Mouse (Mus musculus) bone marrow macrophage, adult 2 months (primary cell): ENCODE measurements around the gene C130050O18Rik. TPM values are rescaled to one million over a fixed set of nuclear protein-coding genes. Genes with fewer than 3 reads are reported as not detected.
"Not testable (repeated sequence)": the region's sequence is repeated elsewhere in the genome, so short reads cannot be mapped to it uniquely, and the experiment has no call there.

Experiments
- H3K27ac ChIP-seq: 2 replicates; pipeline ENCODE4 v1.5.1; 2012; ENCODE audit warnings: low read depth, low read length; ENCODE audit not compliant: insufficient read depth
- H3K4me1 ChIP-seq: 2 replicates; pipeline ENCODE4 v1.6.1; 2012; ENCODE audit warnings: low read length; ENCODE audit not compliant: control insufficient read depth, insufficient read depth
- H3K4me3 ChIP-seq: 2 replicates; pipeline ENCODE4 v1.5.1; 2012; ENCODE audit warnings: mild to moderate bottlenecking, low read length, moderate library complexity; ENCODE audit not compliant: insufficient read depth
- CTCF ChIP-seq: IDR thresholded peaks from 2 replicates; pipeline ENCODE4 v1.5.1; 2012; ENCODE audit warnings: low read depth, mild to moderate bottlenecking, low read length, moderate library complexity
- POLR2A ChIP-seq: IDR thresholded peaks from 2 replicates; pipeline ENCODE4 v1.6.1; 2012; ENCODE audit warnings: mild to moderate bottlenecking, low read depth, low read length, borderline replicate concordance
- polyA plus RNA-seq: library from polyadenylated mRNA; stranded (reverse); fragments of >200 nt; gene quantifications from 2 replicates; pipeline ENCODE4 v1.2.4, GENCODE M21; 2012; ENCODE audit not compliant: missing spikeins, insufficient read depth, insufficient read length

C130050O18Rik gene
- polyA plus RNA-seq, 1 experiment = 13.2 TPM

- H3K27ac ChIP-seq = peak overlapping the region; percentile 65
- H3K4me3 ChIP-seq = no peak overlapping the region
- H3K4me1 ChIP-seq = peaks cover 53% of the 10 kb centered on the region
- no peak for TF ChIP-seq POLR2A
Measured at GRCm38 (mm10) chr5:139387329-139388194, 17.5 kb upstream of the C130050O18Rik start.

GRCm38 (mm10) chr5:139388195-139388570 lies 16.9 kb upstream of the C130050O18Rik start:
- Histone ChIP-seq H3K4me1 (peaks cover 49% of the 10 kb centered on the region), H3K4me3 (no peak overlapping the region), H3K27ac (peak overlapping the region; percentile 65)
- TF ChIP-seq CTCF (no peak), POLR2A (no peak)

DNA sequence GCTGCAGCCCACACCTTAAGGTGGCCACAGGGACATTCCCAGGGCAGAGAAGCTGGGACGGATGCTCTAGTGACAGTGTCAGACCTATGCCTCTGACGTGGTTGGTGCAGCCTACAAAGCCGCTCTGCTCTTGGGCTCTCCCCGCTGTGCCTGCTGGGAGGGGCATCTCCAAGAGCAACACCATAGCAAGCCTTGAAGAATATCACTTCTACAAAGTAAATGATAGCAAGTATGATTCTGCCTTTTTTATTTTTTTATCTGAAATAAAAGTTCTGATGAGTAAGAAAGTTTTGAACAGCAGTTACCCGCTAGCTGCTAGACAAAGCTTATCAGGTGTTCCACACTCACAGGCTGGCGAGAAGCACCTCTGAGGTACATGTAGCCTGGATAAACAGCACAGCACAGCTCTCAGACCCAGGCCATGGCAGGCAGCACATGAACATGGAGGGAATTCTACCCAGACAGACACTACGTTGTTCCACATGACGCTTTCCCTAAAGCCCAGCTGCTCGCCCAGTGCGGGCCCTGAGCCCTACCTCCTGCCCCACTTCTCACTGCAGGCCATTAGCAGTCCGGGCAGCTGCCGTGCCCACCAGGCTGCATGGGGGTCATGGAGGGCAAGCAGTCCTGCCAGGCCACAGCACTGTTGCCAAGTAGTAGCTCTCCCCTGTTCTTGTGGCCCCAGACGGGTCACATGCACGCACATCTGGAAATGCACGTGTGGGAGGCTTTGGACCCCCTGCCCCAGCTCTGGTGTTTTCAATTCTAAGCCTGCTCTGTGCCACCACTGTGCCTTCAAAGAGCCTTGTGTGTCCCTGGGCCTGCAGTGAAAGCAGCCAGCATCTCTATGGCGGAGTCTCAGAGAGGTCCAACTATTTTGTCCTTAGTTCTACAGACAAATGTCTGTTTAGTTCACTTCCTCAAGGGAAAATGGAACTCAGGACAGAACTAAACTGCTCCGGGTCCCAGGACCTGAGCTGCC lies 16.1 kb upstream of the C130050O18Rik start:
- Histone ChIP-seq H3K4me1 (peaks cover 42% of the 10 kb centered on the region), H3K27ac (peak overlapping the region; percentile 65), H3K4me3 (no peak overlapping the region)
- TF ChIP-seq POLR2A (no peak), CTCF (no peak)

GRCm38 (mm10) chr5:139389676-139390061 lies 15.4 kb upstream of the C130050O18Rik start:
- H3K4me1 ChIP-seq = peaks cover 36% of the 10 kb centered on the region
- no peak for TF ChIP-seq POLR2A
- no peak for TF ChIP-seq CTCF
- no peak overlapping the region for H3K27ac ChIP-seq
- no peak overlapping the region for H3K4me3 ChIP-seq

- H3K4me1 ChIP-seq = peaks cover 29% of the 10 kb centered on the region
- not testable (repeated sequence) for H3K27ac ChIP-seq, H3K4me3 ChIP-seq
Measured at GRCm38 (mm10) chr5:139390324-139391119, 14.6 kb upstream of the C130050O18Rik start.

- no peak overlapping the region for H3K4me3 ChIP-seq
- peaks cover 26% of the 10 kb centered on the region for H3K4me1 ChIP-seq
- H3K27ac ChIP-seq = no peak overlapping the region
- no peak for TF ChIP-seq POLR2A
- TF ChIP-seq CTCF = no peak
Measured at GRCm38 (mm10) chr5:139391309-139391990, 13.6 kb upstream of the C130050O18Rik start.

GRCm38 (mm10) chr5:139392219-139393196 lies 12.6 kb upstream of the C130050O18Rik start:
- Histone ChIP-seq H3K4me3 (no peak overlapping the region), H3K27ac (no peak overlapping the region), H3K4me1 (peaks cover 28% of the 10 kb centered on the region)
- TF ChIP-seq POLR2A = no peak
- TF ChIP-seq CTCF = no peak

- Histone ChIP-seq H3K4me3 (no peak overlapping the region), H3K27ac (no peak overlapping the region), H3K4me1 (peaks cover 28% of the 10 kb centered on the region)
- TF ChIP-seq CTCF (no peak), POLR2A (no peak)
Measured at GRCm38 (mm10) chr5:139393197-139393588, 11.9 kb upstream of the C130050O18Rik start.
